Mouse (Mus musculus) intestine, postnatal 0 days (tissue): ENCODE measurements around the gene Ifit2. TPM values are rescaled to one million over a fixed set of nuclear protein-coding genes. Genes with fewer than 3 reads are reported as not detected.
"Not testable (repeated sequence)": the region's sequence is repeated elsewhere in the genome, so short reads cannot be mapped to it uniquely, and the experiment has no call there.

ENCODE experiments used
- ATAC-seq: fragments of 200-750 bp; cut with Nextera tagmentation; 2 replicates; pipeline ENCODE4 v1.8.0; 2017; ENCODE audit warnings: mild to moderate bottlenecking, moderate TSS enrichment, moderate library complexity
- H3K27ac ChIP-seq: fragments of 300-500 bp; sonication (generic); 2 replicates; pipeline ENCODE4 v1.5.1; 2014; ENCODE audit warnings: mild to moderate bottlenecking, low read depth, low read length, moderate library complexity
- H3K27me3 ChIP-seq: fragments of 300-500 bp; sonication (generic); replicated peaks from 2 replicates; pipeline ENCODE4 v1.6.1; 2014; ENCODE audit warnings: low read length, mixed read lengths; ENCODE audit not compliant: control insufficient read depth, insufficient read depth
- H3K36me3 ChIP-seq: fragments of 300-500 bp; sonication (generic); 2 replicates; pipeline ENCODE4 v1.6.1; 2014; ENCODE audit warnings: mild to moderate bottlenecking, moderate library complexity; ENCODE audit not compliant: control insufficient read depth, insufficient read depth
- H3K4me1 ChIP-seq: fragments of 300-500 bp; sonication (generic); replicated peaks from 2 replicates; pipeline ENCODE4 v1.6.1; 2014; ENCODE audit warnings: antibody characterized with exemption, low read length, mixed read lengths; ENCODE audit not compliant: control insufficient read depth, insufficient read depth
- H3K4me2 ChIP-seq: fragments of 300-500 bp; sonication (generic); replicated peaks from 2 replicates; pipeline ENCODE4 v1.6.1; 2014; ENCODE audit warnings: low read depth, mild to moderate bottlenecking, moderate library complexity
- H3K4me3 ChIP-seq: fragments of 300-500 bp; sonication (generic); 2 replicates; pipeline ENCODE4 v1.5.1; 2014; ENCODE audit warnings: low read depth, low read length
- H3K9ac ChIP-seq: fragments of 300-500 bp; sonication (generic); 2 replicates; pipeline ENCODE4 v1.6.1; 2014; ENCODE audit warnings: mild to moderate bottlenecking, low read depth, low read length
- H3K9me3 ChIP-seq: fragments of 300-500 bp; sonication (generic); 2 replicates; pipeline ENCODE4 v1.6.1; 2016; ENCODE audit warnings: mixed run types; ENCODE audit not compliant: control insufficient read depth
- CTCF ChIP-seq: sonication (generic); IDR thresholded peaks from 2 replicates; pipeline ENCODE4 v1.5.1; 2016; ENCODE audit warnings: low read depth, mild to moderate bottlenecking, control low read depth, antibody characterized with exemption, moderate library complexity
- WGBS: fragments of 180-500 bp; shearing (Covaris S2); extraction: QIAGEN DNeasy Blood & Tissue Kit; methylation state at CpG from one replicate; pipeline ENCODE4 v1.1.7; 2014; 5-methylcytosine and 5-hydroxymethylcytosine counted together
- polyA plus RNA-seq: library from polyadenylated mRNA; unstranded; fragments of >200 nt; fragmentation: Nextera tagmentation; extraction: Ambion mirVana; gene quantifications from 2 replicates; pipeline ENCODE4 v1.2.1, GENCODE M21; 2015

Ifit2 gene
- polyA plus RNA-seq, 1 experiment from 2014 or later, result 15.1 TPM

DNA sequence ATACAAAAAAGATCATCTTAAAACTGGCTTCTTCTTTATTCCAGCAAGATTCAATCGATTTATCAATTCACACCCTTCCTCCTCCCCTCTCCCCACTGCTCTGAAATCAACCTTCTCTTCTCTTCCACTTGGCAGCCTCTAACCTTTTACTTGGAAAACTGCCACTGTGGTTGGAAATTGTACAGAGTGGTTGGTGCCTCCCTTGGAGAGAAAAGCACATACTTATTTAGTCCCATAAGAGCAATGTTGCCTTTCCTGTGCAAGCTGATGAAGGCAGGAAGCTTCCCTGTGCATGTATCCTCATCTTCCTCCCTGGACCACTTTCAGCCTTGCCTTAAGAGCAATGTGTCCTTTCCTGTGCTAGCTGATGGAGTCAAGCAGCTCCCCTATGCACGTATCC is 47.8 kb downstream of the Ifit2 start:
- no peak overlapping the region for H3K4me2 ChIP-seq
- no peaks in the 10 kb centered on the region for H3K4me1 ChIP-seq
- no peak overlapping the region for H3K27ac ChIP-seq
- no peaks in the 10 kb centered on the region for H3K36me3 ChIP-seq
- no peak for TF ChIP-seq CTCF
- no peaks in the 10 kb centered on the region for H3K27me3 ChIP-seq
- WGBS, result 90% methylated on average over 2 of the region's 2 CpGs
- H3K9ac ChIP-seq, result no peak overlapping the region
- H3K9me3 ChIP-seq, result no peaks in the 10 kb centered on the region
- no peak for ATAC-seq
- H3K4me3 ChIP-seq, result no peak overlapping the region

DNA sequence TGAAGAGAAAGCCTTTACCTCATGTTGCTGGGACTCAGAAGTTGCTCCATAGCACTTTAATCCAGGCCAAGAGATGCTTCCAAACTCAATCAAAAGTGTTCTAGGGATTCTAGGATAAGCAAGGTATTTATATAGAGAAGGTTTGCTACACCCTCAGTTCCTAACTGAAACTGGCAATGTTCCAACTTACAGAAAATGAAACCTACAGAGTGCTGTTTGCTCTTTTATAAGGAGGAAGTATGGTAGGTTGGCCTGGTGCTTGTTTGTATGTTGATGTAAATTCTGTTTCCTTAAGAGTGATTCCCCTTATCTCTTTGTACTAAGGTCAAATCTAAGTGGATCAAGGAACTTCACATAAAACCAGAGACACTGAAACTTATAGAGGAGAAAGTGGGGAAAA is 48.8 kb downstream of the Ifit2 start:
- H3K9me3 ChIP-seq, H3K27me3 ChIP-seq, H3K4me1 ChIP-seq, H3K27ac ChIP-seq, H3K36me3 ChIP-seq, H3K9ac ChIP-seq, H3K4me2 ChIP-seq, H3K4me3 ChIP-seq: not testable (repeated sequence)
- ATAC-seq, result peak; percentile 68

GRCm38 (mm10) chr19:34601888-34602287 is 51.4 kb downstream of the Ifit2 start, which contains the start of gene Ifit1bl1:
Gene Ifit1bl1 (minus strand): TSS chr19:34601956.
- 0 out of 2 replicates have a peak, but pooled peaks have one; percentile 42 for ATAC-seq
- H3K4me3 ChIP-seq, H3K9me3 ChIP-seq, H3K4me1 ChIP-seq, H3K36me3 ChIP-seq, H3K27me3 ChIP-seq, H3K4me2 ChIP-seq, H3K9ac ChIP-seq, H3K27ac ChIP-seq: not testable (repeated sequence)
- 52% methylated on average over 1 of the region's 1 CpGs for WGBS

DNA sequence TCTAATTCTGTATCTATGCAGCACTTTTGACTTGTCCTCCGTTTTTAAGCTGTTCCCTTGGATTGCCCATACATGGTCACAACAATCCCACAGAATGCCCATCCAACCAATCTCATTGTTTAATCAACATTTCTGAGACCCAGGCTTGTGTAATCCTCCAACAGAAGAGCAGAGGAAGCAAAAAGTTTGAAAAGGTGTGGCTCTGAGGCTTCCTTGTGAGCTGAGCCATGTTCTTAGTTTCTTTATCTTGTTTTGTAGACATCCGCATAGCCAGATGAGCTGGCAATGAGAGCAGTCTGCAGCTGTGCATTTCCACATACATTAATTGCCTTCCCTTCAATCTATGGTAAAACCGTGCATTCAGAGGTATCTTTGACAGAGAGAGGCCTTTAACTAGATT is 55.0 kb downstream of the Ifit2 start:
- Histone ChIP-seq H3K9ac (no peak overlapping the region), H3K27me3 (no peaks in the 10 kb centered on the region), H3K4me1 (no peaks in the 10 kb centered on the region), H3K9me3 (no peaks in the 10 kb centered on the region), H3K36me3 (no peaks in the 10 kb centered on the region), H3K4me3 (no peak overlapping the region), H3K4me2 (no peak overlapping the region), H3K27ac (no peak overlapping the region)
- no peak for TF ChIP-seq CTCF
- ATAC-seq, result no peak
- WGBS, result 84% methylated on average over 3 of the region's 3 CpGs

DNA sequence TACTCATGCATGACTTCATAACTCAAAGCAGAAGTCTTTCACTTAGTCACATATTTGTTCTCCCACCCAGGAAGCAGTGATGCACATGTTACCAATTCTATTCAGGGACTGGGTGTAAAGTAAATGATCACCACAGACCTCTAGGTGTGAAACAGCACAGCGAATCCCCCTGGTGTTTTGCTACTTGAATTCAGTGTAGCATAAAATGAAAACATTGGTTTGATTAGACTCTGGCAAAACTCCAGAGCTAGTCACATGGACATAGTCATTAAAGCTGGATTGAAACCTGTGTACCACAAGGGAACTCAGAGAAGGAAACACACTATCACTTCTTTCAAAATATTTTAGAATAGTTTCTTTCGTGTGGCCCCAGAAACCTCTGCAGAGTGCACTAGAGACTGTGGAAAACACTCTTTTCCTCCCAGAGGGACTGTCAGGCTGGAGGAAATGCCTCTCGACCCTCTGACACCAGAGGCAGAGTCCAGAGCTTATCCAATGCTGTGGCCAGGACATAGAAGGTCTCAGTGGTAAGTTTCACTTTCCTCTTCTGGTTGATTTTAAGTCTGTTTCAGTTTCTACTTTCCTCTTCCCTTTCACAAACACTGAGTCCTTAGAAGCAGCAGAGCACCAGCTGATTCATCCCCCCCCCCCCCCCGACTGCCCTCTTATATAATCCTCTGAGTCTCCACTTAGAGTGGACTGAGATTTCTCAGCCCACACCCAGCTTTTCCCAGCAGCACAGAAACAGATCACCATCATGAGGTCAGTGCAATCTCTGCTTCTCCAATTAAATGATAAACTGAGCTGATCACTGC is 57.0 kb downstream of the Ifit2 start, which contains the start of gene Ifit3b:
Ifit3b (plus strand) TSS at position 734 of the 815 bp plus-strand sequence.
- not testable (repeated sequence) for H3K4me1 ChIP-seq, H3K36me3 ChIP-seq, H3K4me3 ChIP-seq, H3K9me3 ChIP-seq, H3K27me3 ChIP-seq, H3K9ac ChIP-seq
- 27% methylated on average over 4 of the region's 4 CpGs for whole genome bisulfite sequencing
- peak; percentile 87 for ATAC-seq
- Histone ChIP-seq H3K27ac (peak within 1 kb of the TSS; percentile 50; the same call in 1 of the 2 replicates), H3K4me2 (peak within 1 kb of the TSS; percentile 41)

- 76% methylated on average over 3 of the region's 3 CpGs for WGBS
- H3K27me3 ChIP-seq, H3K4me2 ChIP-seq, H3K4me1 ChIP-seq, H3K27ac ChIP-seq, H3K9ac ChIP-seq, H3K36me3 ChIP-seq, ATAC-seq, H3K9me3 ChIP-seq, H3K4me3 ChIP-seq: not testable (repeated sequence)
Measured at GRCm38 (mm10) chr19:34610118-34610517, 59.6 kb downstream of the Ifit2 start.

DNA sequence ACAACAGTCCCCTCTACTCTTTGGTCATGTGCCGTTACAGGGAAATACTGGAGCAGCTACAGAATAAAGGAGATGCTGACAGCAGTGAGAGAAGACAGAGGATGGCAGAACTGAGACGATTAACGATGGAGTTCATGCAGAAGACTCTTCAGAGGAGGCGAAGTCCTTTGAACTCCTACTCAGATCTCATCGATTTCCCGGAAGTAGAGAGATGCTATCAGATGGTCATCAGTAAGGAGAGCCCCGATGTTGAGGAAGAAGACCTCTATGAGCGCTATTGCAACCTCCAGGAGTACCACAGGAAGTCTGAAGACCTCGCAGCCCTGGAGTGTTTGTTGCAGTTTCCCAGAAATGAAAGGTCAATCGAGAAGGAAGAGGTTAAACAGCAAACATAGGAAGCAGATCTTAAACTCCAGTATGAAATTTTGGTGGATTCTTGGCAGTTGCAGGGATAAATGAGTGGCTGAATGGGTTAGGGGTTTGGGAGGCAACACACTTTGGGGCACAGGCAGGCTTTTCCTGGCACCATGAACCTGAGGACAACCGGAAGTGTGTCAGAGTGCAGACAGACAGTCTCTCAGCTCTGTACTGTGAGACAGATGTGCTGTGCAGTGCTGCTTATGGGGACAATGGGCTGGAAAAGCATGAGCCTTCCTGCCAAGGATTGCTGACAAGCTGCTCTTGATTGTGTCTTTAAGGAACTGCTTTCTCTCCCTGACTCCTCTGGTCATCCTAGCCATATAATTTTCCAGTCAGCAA is 61.9 kb downstream of the Ifit2 start:
- H3K4me2 ChIP-seq, H3K4me3 ChIP-seq, H3K4me1 ChIP-seq, H3K27ac ChIP-seq, H3K9me3 ChIP-seq, H3K9ac ChIP-seq, ATAC-seq, H3K36me3 ChIP-seq, H3K27me3 ChIP-seq: not testable (repeated sequence)
- 88% methylated on average over 5 of the region's 11 CpGs for WGBS
